Mouse (Mus musculus) C2C12 (cell line): ENCODE measurements at regions not wholly inside any gene's neighbourhood (a gene's known extent, or its start where the extent isn't known, plus 50 kb on each side); places are given as distances from the start of the nearest gene placed in this dataset.

ENCODE experiments used
- CTCF ChIP-seq: IDR thresholded peaks from one replicate; pipeline ENCODE4 v1.5.1; 2011; ENCODE audit not compliant: control insufficient read depth, insufficient read depth, insufficient read length
- MYOD1 ChIP-seq: IDR thresholded peaks from one replicate; pipeline ENCODE4 v1.6.1; 2011; ENCODE audit warnings: low read depth; ENCODE audit not compliant: control insufficient read depth, insufficient read length
- USF1 ChIP-seq: IDR thresholded peaks from one replicate; pipeline ENCODE4 v1.6.1; 2011; ENCODE audit warnings: low read depth, mild to moderate bottlenecking, control low read depth, moderate library complexity

DNA sequence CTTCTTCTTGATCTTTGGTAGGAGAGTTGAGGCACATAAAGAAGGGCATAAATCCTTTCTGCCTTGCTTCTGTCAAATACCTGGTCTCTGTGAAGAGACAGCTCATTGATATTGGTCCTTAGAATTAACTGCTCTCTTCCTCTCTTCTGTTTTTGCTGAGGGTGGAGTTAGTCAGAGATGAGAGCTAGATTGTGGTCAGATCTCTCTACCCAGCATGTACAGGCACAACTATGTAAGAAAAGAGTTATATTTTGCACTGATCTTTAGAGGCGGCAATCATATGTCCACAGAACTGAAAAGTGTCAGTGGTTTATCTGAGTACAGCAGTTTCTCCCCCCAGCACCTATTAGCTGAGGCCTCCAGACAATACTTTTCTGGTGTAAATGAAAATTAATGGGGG lies 65.5 kb upstream of the Agbl1 start:
- TF ChIP-seq CTCF = no peak
- TF ChIP-seq USF1 = no peak
- no peak for TF ChIP-seq MYOD1
